Mouse (Mus musculus) heart, postnatal 0 days (tissue): ENCODE measurements around the gene Osbpl2.

Experiments used
- CTCF ChIP-seq: IDR thresholded peaks from 2 replicates; pipeline ENCODE4 v1.5.1; 2016; ENCODE audit warnings: antibody characterized with exemption, control low read depth, low read depth
- EP300 ChIP-seq: IDR thresholded peaks from 2 replicates; pipeline ENCODE4 v1.6.1; 2016; ENCODE audit warnings: antibody characterized with exemption, low read depth

DNA sequence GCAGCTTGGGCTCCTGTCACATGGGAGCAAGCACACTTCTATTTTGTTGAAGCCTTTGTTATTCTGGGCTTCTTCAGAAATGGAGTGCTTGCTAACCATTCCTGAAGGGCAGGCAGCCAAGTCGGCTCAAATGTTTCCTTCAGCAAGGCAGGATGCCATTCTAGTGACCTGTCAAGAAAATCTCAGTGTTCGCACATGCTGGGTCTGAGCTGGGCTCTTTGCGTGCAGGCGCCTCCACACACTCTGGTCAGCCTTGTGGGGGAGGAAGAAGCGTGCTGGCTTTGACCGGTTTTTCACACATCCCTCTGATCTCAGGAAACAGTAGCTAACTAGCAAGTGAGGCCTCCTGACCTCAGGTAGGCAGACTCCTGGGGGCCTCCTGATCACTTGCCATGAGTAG lies 3.8 kb upstream of the Osbpl2 start:
- TF ChIP-seq CTCF (no peak), EP300 (no peak)
